Mouse (Mus musculus) MEL (cell line): ENCODE data around the gene Rlim. TPM values are rescaled to one million over a fixed set of nuclear protein-coding genes. Genes with fewer than 3 reads are reported as not detected.
A peak's percentile ranks its signal among the peaks of the same experiment; 100 is the strongest.

Source experiments
- DNase-seq: peaks from one replicate; pipeline ENCODE4 v3.0.0; 2011; ENCODE audit warnings: low read depth, low spot score
- H3K27ac ChIP-seq: 2 replicates; pipeline ENCODE4 v1.5.1; 2012; ENCODE audit warnings: low read depth, mild to moderate bottlenecking, control low read depth, low read length, moderate library complexity; ENCODE audit not compliant: control insufficient read depth
- H3K27me3 ChIP-seq, 2 experiments: fragments of 150-350 bp in 1 of 2; sonication (generic) in 1 of 2; 2 replicates each; pipeline ENCODE4 v1.6.1; 2012; ENCODE audit warnings: low read length in 2 of 2, mild to moderate bottlenecking in 2 of 2, improper control_type of control experiment in 1 of 2, moderate library complexity in 1 of 2; ENCODE audit not compliant: insufficient read depth in 2 of 2, control insufficient read depth in 1 of 2
- H3K36me3 ChIP-seq, 2 experiments: 2 replicates each; pipeline ENCODE4 v1.6.1; 2012 to 2014; ENCODE audit warnings: low read length in 2 of 2, improper control_type of control experiment in 1 of 2, inconsistent platforms in 1 of 2, mild to moderate bottlenecking in 1 of 2; ENCODE audit not compliant: insufficient read depth in 2 of 2, control insufficient read depth in 1 of 2
- H3K4me1 ChIP-seq, 2 experiments: fragments of 150-350 bp in 1 of 2; sonication (generic) in 1 of 2; 2 replicates each; pipeline ENCODE4 v1.6.1; 2012; ENCODE audit warnings: low read length in 2 of 2, improper control_type of control experiment in 1 of 2, mild to moderate bottlenecking in 1 of 2; ENCODE audit not compliant: insufficient read depth in 2 of 2, control insufficient read depth in 1 of 2
- H3K4me3 ChIP-seq, 2 experiments: fragments of 150-350 bp in 1 of 2; sonication (generic) in 1 of 2; 2 replicates each; pipeline ENCODE4 v1.5.1; 2012; ENCODE audit warnings: low read depth in 2 of 2, low read length in 2 of 2, mild to moderate bottlenecking in 2 of 2, moderate library complexity in 2 of 2, control low read depth in 1 of 2, improper control_type of control experiment in 1 of 2; ENCODE audit not compliant: control insufficient read depth in 1 of 2, insufficient read depth in 1 of 2
- H3K79me2 ChIP-seq: 2 replicates; pipeline ENCODE4 v1.6.1; 2012; ENCODE audit warnings: mild to moderate bottlenecking, low read length, moderate library complexity; ENCODE audit not compliant: control insufficient read depth, poor library complexity, insufficient read depth
- H3K9ac ChIP-seq: 2 replicates; pipeline ENCODE4 v1.6.1; 2012; ENCODE audit warnings: low read depth, mild to moderate bottlenecking, control low read depth, low read length, moderate library complexity; ENCODE audit not compliant: control insufficient read depth, poor library complexity, severe bottlenecking
- H3K9me3 ChIP-seq: fragments of 150-350 bp; sonication (generic); replicated peaks from 2 replicates; pipeline ENCODE4 v1.6.1; 2012; ENCODE audit warnings: mild to moderate bottlenecking, low read length, improper control_type of control experiment, moderate library complexity; ENCODE audit not compliant: insufficient read depth
- BHLHE40 ChIP-seq: IDR thresholded peaks from 2 replicates; pipeline ENCODE4 v1.6.1; 2012; ENCODE audit warnings: low read depth, mild to moderate bottlenecking, inconsistent platforms, low read length, improper control_type of control experiment, borderline replicate concordance
- CHD2 ChIP-seq: IDR thresholded peaks from 2 replicates; pipeline ENCODE4 v1.6.1; 2011; ENCODE audit warnings: low read length, improper control_type of control experiment
- CTCF ChIP-seq, 3 experiments: IDR thresholded peaks in 2 of 3; conservative IDR thresholded peaks in 1 of 3; 2 replicates each; pipeline ENCODE4 v1.5.1; 2011 to 2012; ENCODE audit warnings: low read length in 3 of 3, low read depth in 2 of 3, mild to moderate bottlenecking in 2 of 3, improper control_type of control experiment in 1 of 3, inconsistent platforms in 1 of 3, mixed read lengths in 1 of 3, moderate library complexity in 1 of 3; ENCODE audit not compliant: control insufficient read depth in 1 of 3, insufficient read depth in 1 of 3, poor library complexity in 1 of 3, severe bottlenecking in 1 of 3
- E2F4 ChIP-seq: IDR thresholded peaks from 2 replicates; pipeline ENCODE4 v1.6.1; 2011; ENCODE audit warnings: low read depth, low read length, improper control_type of control experiment, borderline replicate concordance
- ETS1 ChIP-seq: IDR thresholded peaks from 2 replicates; pipeline ENCODE4 v1.6.1; 2012; ENCODE audit warnings: low read depth, mild to moderate bottlenecking, inconsistent platforms, low read length, improper control_type of control experiment, moderate library complexity
- GABPA ChIP-seq: IDR thresholded peaks from 2 replicates; pipeline ENCODE4 v1.6.1; 2012; ENCODE audit warnings: low read depth, mild to moderate bottlenecking, inconsistent platforms, low read length, improper control_type of control experiment, moderate library complexity
- GATA1 ChIP-seq: IDR thresholded peaks from 2 replicates; pipeline ENCODE4 v1.6.1; 2011; ENCODE audit warnings: low read depth, low read length, improper control_type of control experiment
- JUND ChIP-seq: IDR thresholded peaks from 2 replicates; pipeline ENCODE4 v1.6.1; 2011; ENCODE audit warnings: low read depth, mild to moderate bottlenecking, improper control_type of control experiment, low read length
- MAZ ChIP-seq: IDR thresholded peaks from 2 replicates; pipeline ENCODE4 v1.6.1; 2012; ENCODE audit warnings: low read depth, mild to moderate bottlenecking, inconsistent platforms, low read length, improper control_type of control experiment
- MYB ChIP-seq: IDR thresholded peaks from 2 replicates; pipeline ENCODE4 v1.6.1; 2011; ENCODE audit warnings: mild to moderate bottlenecking, low read depth, low read length, improper control_type of control experiment
- POLR2AphosphoS2 ChIP-seq: IDR thresholded peaks from 2 replicates; pipeline ENCODE4 v1.6.1; 2011; ENCODE audit warnings: low read length, improper control_type of control experiment
- RAD21 ChIP-seq: IDR thresholded peaks from 2 replicates; pipeline ENCODE4 v1.6.1; 2011; ENCODE audit warnings: mild to moderate bottlenecking, low read depth, low read length, improper control_type of control experiment
- RCOR1 ChIP-seq: IDR thresholded peaks from 2 replicates; pipeline ENCODE4 v1.6.1; 2012; ENCODE audit warnings: low read depth, mild to moderate bottlenecking, inconsistent platforms, low read length, improper control_type of control experiment
- SIN3A ChIP-seq: IDR thresholded peaks from 2 replicates; pipeline ENCODE4 v1.6.1; 2012; ENCODE audit warnings: low read length, improper control_type of control experiment, inconsistent platforms
- SMC3 ChIP-seq: IDR thresholded peaks from 2 replicates; pipeline ENCODE4 v1.6.1; 2011; ENCODE audit warnings: low read depth, low read length, improper control_type of control experiment
- TCF12 ChIP-seq: IDR thresholded peaks from 2 replicates; pipeline ENCODE4 v1.6.1; 2014; ENCODE audit warnings: low read depth, mild to moderate bottlenecking, inconsistent platforms, low read length, improper control_type of control experiment, moderate library complexity
- USF2 ChIP-seq, 2 experiments: IDR thresholded peaks; 2 replicates each; pipeline ENCODE4 v1.6.1; 2011 to 2012; ENCODE audit warnings: improper control_type of control experiment in 2 of 2, low read length in 2 of 2, borderline replicate concordance in 1 of 2, inconsistent platforms in 1 of 2, low read depth in 1 of 2, mild to moderate bottlenecking in 1 of 2; ENCODE audit not compliant: insufficient read depth in 1 of 2
- ZC3H11A ChIP-seq: IDR thresholded peaks from 2 replicates; pipeline ENCODE4 v1.6.1; 2012; ENCODE audit warnings: low read depth, mild to moderate bottlenecking, inconsistent platforms, low read length, improper control_type of control experiment
- ZKSCAN1 ChIP-seq: IDR thresholded peaks from 2 replicates; pipeline ENCODE4 v1.6.1; 2012; ENCODE audit warnings: low read depth, mild to moderate bottlenecking, inconsistent platforms, low read length, improper control_type of control experiment, moderate library complexity
- polyA plus RNA-seq, 2 experiments: library from polyadenylated mRNA; stranded (reverse) in 1 of 2; unstranded in 1 of 2; fragments of >175 nt in 1 of 2; fragments of >200 nt in 1 of 2; gene quantifications; 2 replicates each; pipeline versions ENCODE4 v1.2.1 to v1.2.4; 2012; ENCODE audit warnings: low replicate concordance in 2 of 2, low read depth in 1 of 2; ENCODE audit not compliant: insufficient read length in 2 of 2, insufficient read depth in 1 of 2, missing spikeins in 1 of 2
- total RNA-seq: library from RNA; depleted of rRNA; stranded (reverse); fragments of 300-350 nt; gene quantifications from 2 replicates; pipeline ENCODE4 v1.2.3, GENCODE M21; 2012

Gene Rlim
- total and polyA plus RNA-seq, 3 experiments: 20.8 to 84.2 (median 30.0) TPM

DNA sequence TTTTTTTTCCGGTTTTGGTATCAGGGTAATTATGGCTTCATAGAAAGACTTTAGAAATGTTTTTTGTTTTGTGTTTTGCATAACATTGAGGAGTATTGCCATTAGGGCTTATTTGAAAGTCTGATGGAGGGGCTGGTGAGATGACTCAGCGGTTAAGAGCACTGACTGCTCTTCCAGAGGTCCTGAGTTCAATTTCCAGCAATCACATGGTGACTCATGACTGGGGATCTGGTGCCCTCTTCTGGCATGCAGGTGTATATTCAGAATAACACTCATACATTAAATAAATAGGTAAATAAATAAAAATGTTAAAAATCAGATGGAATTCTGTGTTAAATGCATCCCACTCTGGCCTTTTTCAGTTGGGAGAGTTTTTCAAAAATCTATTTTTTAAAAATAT lies 9.3 kb upstream of the Rlim start:
- peak; percentile 56 for DNase-seq
- TF ChIP-seq CTCF (IDR thresholded peaks at IDR 0.05 in 2 of 3, conservative IDR thresholded peaks at IDR 0.05 in 1 of 3; ENCODE audit: control insufficient read depth in 1 of 3, insufficient read depth in 1 of 3, low read depth in 2 of 3, low read length in 3 of 3, poor library complexity in 1 of 3, severe bottlenecking in 1 of 3) (peak in 2 of 3 experiments; percentile 37 to 44; a peak in 3 of 6 replicates), RAD21 (peak; percentile 52), SMC3 (0 out of 2 replicates have a peak, but pooled peaks have one; percentile 31), MAZ (no peak)

DNA sequence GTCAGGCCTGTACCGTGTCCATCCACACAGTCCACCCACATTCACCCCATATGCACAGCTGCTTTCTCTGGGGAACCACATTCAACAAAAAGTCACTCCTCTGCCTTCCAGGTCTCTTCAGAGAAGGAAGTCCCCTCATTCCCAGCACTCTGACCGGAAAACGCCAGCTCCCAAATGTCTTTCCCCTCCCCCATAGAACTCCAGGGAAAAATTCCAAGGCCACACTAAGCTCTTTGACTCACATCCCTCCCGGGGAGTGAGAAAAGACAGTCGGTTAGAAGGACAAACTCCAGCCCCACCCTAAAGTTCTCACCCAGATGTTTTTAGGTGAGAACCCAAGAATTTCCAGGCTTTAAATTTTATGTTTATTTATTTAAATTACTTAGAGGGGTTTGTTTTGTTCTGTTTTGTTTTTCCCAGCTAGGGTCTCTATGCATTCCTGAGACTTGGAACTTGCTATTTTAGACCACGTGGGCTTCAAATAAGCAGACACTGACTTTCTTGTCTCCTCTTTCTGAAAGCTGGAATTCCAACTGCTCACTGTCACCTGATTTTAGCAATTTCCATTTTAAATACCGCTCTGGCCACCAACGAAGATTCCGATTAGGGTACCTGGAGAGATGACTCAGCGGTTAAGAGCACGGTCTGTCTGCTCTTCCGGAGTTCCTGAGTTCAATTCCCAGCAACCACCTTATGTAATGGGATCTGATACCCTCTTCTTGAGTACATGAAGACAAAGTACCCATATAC lies 6.3 kb upstream of the Rlim start:
- DNase-seq: no peak
- Histone ChIP-seq H3K27me3 (no peaks in the 10 kb centered on the region), H3K27ac (no peak overlapping the region), H3K4me3 (no peak overlapping the region), H3K4me1 (no peaks in the 10 kb centered on the region), H3K79me2 (no peaks in the 10 kb centered on the region), H3K36me3 (no peaks in the 10 kb centered on the region), H3K9me3 (no peaks in the 10 kb centered on the region), H3K9ac (no peak overlapping the region)
- TF ChIP-seq GATA1 (no peak), SIN3A (no peak), GABPA (no peak), ZC3H11A (no peak), SMC3 (no peak), CTCF (IDR thresholded peaks at IDR 0.05 in 2 of 3, conservative IDR thresholded peaks at IDR 0.05 in 1 of 3; ENCODE audit: control insufficient read depth in 1 of 3, insufficient read depth in 1 of 3, low read depth in 2 of 3, low read length in 3 of 3, poor library complexity in 1 of 3, severe bottlenecking in 1 of 3) (no peak)

More for the DNA sequence above, 9.3 kb upstream of the Rlim start:
- Histone ChIP-seq H3K9me3 (no peaks in the 10 kb centered on the region), H3K36me3 (no peaks in the 10 kb centered on the region), H3K4me3 (no peak overlapping the region), H3K27me3 (no peaks in the 10 kb centered on the region; a peak in 1 of 4 replicates), H3K9ac (no peak overlapping the region), H3K79me2 (no peaks in the 10 kb centered on the region), H3K27ac (no peak overlapping the region), H3K4me1 (no peaks in the 10 kb centered on the region)

DNA sequence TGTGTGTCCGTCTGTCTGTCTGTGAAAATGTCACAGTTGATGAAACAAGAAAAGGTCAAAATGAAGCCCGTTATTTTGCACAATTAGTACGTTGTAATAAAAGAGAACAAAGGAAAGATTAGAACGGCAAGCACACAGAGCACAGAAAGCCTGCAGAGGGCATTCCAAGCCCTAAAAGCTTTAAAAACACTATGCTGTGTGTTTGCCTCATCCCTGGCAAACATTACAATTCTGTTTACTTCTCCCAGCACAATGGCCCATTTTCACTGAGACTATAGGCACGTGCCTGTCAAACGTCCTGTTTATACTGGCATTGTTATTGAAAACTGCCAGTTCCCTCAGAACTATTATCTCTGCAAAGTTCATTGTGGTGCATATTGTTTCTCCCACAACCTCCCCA lies 5.1 kb upstream of the Rlim start:
- Histone ChIP-seq H3K27me3 (no peaks in the 10 kb centered on the region), H3K27ac (no peak overlapping the region), H3K4me3 (no peak overlapping the region), H3K36me3 (peaks cover 0 to 3% of the 10 kb centered on the region in 2 experiments; a peak in 1 of 4 replicates), H3K79me2 (no peaks in the 10 kb centered on the region), H3K4me1 (no peaks in the 10 kb centered on the region), H3K9me3 (no peaks in the 10 kb centered on the region), H3K9ac (no peak overlapping the region)
- TF ChIP-seq RCOR1 (no peak), ZKSCAN1 (no peak), CHD2 (no peak), BHLHE40 (no peak), ZC3H11A (no peak), CTCF (IDR thresholded peaks at IDR 0.05 in 2 of 3, conservative IDR thresholded peaks at IDR 0.05 in 1 of 3; ENCODE audit: control insufficient read depth in 1 of 3, insufficient read depth in 1 of 3, low read depth in 2 of 3, low read length in 3 of 3, poor library complexity in 1 of 3, severe bottlenecking in 1 of 3) (no peak), ETS1 (no peak), MYB (no peak), GABPA (no peak), TCF12 (no peak), USF2 (IDR thresholded peaks at IDR 0.05; ENCODE audit: borderline replicate concordance in 1 of 2, insufficient read depth in 1 of 2, low read depth in 1 of 2, low read length in 2 of 2) (no peak), JUND (no peak), E2F4 (no peak), POLR2AphosphoS2 (no peak), SIN3A (no peak)
- DNase-seq: no peak
